11 mouse cellular contexts compared by ENCODE assay signal in the genomic region with DNA sequence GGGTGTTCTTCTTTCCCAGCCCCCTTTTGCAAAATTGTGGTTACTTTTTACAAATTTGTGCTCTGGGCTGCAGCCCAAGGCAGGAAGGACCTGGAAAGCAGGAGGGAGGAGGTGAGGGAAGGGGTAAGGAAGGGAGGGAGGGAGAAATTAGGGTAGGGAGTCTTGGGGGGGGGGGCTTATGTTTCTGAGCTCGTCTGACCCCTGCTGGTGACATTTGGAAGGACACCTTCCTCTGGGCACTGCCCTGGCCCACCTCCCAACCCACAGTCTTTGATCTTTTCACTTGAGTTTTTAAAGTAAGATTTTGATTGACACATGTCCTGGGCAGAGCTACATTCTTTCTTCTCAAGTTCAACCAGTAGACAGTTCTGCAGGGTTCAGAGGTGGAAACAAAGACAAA. TPM values are rescaled to one million over a fixed set of nuclear protein-coding genes. Genes with fewer than 3 reads are reported as not detected.
A peak's percentile ranks its signal among the peaks of the same experiment; 100 is the strongest.
DNase-seq lines count a peak whose midpoint lies in the region; ATAC-seq and TF ChIP-seq lines count a peak whose summit lies in the region.
"Had no signal": no experiment of that assay in that cellular context is flagged by ENCODE, and none has a peak within 500 bp of the region (broad histone marks: within the 10 kb centered on the region; RNA-seq: fewer than 3 reads in every experiment).

No protein-coding gene starts in this region.

- no peak for TF ChIP-seq POLR2A in MEL (IDR thresholded peaks at IDR 0.05; ENCODE audit: control insufficient read depth in 1 of 2, insufficient read depth in 1 of 2, low read depth in 1 of 2, low read length in 2 of 2, poor library complexity in 1 of 2)

- no peaks in the 10 kb centered on the region for H3K9me3 ChIP-seq in lung, postnatal 0 days (ENCODE audit: low read length)
- no peaks in the 10 kb centered on the region; the same call in 1 of the 2 replicates for H3K9me3 ChIP-seq in MEL (replicated peaks; ENCODE audit: insufficient read depth, low read length)

- no peak overlapping the region for H3K27ac ChIP-seq in lung, postnatal 0 days (ENCODE audit: low read length)
- no peak overlapping the region for H3K27ac ChIP-seq in MEL (ENCODE audit: control insufficient read depth, low read depth, low read length)

- peak; percentile 56 for TF ChIP-seq CTCF in lung, postnatal 0 days (IDR thresholded peaks at IDR 0.05)
- TF ChIP-seq CTCF in MEL (IDR thresholded peaks at IDR 0.05 in 2 of 3, conservative IDR thresholded peaks at IDR 0.05 in 1 of 3; ENCODE audit: control insufficient read depth in 1 of 3, insufficient read depth in 1 of 3, low read depth in 2 of 3, low read length in 3 of 3, poor library complexity in 1 of 3, severe bottlenecking in 1 of 3) = peak; percentile 24 to 47 (median 31); a peak in 4 of 6 replicates

- H3K4me2 ChIP-seq in lung, postnatal 0 days (replicated peaks; ENCODE audit: low read depth, low read length) = no peak overlapping the region

- ATAC-seq in lung, postnatal 0 days = no peak

- H3K27me3 ChIP-seq in lung, postnatal 0 days (replicated peaks; ENCODE audit: insufficient read depth, low read length) = no peaks in the 10 kb centered on the region
- H3K27me3 ChIP-seq in MEL (ENCODE audit: control insufficient read depth in 1 of 2, insufficient read depth in 2 of 2, low read length in 2 of 2) = no peaks in the 10 kb centered on the region

- no peak for TF ChIP-seq EP300 in lung, postnatal 0 days (IDR thresholded peaks at IDR 0.05)
- TF ChIP-seq EP300 in MEL (IDR thresholded peaks at IDR 0.05; ENCODE audit: low read depth in 1 of 2, low read length in 2 of 2) = no peak

- H3K4me3 ChIP-seq in lung, postnatal 0 days (ENCODE audit: low read depth, low read length) = no peak overlapping the region
- H3K4me3 ChIP-seq in MEL (ENCODE audit: control insufficient read depth in 1 of 2, insufficient read depth in 1 of 2, low read depth in 2 of 2, low read length in 2 of 2) = no peak overlapping the region
- H3K4me3 ChIP-seq: erythroblast, embryonic 14.5 days had no signal

- H3K36me3 ChIP-seq in lung, postnatal 0 days (ENCODE audit: insufficient read depth, low read length) = no peaks in the 10 kb centered on the region
- H3K36me3 ChIP-seq in MEL (ENCODE audit: control insufficient read depth in 1 of 2, insufficient read depth in 2 of 2, low read length in 2 of 2) = peaks cover 8 to 17% of the 10 kb centered on the region in 2 experiments

- no peaks in the 10 kb centered on the region for H3K79me2 ChIP-seq in MEL (ENCODE audit: control insufficient read depth, insufficient read depth, low read length, poor library complexity)

- DNase-seq in heart, adult 11 months = peak; percentile 49
- DNase-seq in heart, postnatal 4 days = no peak
- no peak for DNase-seq in lung, postnatal 0 days (ENCODE audit: low spot score)
- no peak for DNase-seq in lung, postnatal 25 days (ENCODE audit: low spot score)
- DNase-seq in MEL (ENCODE audit: low read depth, low spot score) = no peak
- DNase-seq in thymus, postnatal 0 days (ENCODE audit: low spot score) = peak; percentile 46
- DNase-seq in ovary, adult 18-20 months (ENCODE audit: low spot score) = no peak
- no peak for DNase-seq in gastrocnemius, adult 8-10 months (ENCODE audit: low spot score in 2 of 2)
- DNase-seq: heart, adult 18-20 months had no signal

- 0% methylated on average over 1 of the region's 1 CpGs for WGBS in lung, postnatal 0 days

- TF ChIP-seq RAD21 in MEL (IDR thresholded peaks at IDR 0.05; ENCODE audit: low read depth, low read length) = no peak

- H3K4me1 ChIP-seq in lung, postnatal 0 days (ENCODE audit: insufficient read depth, low read depth, low read length) = no peaks in the 10 kb centered on the region
- peaks cover 13 to 21% of the 10 kb centered on the region in 2 experiments for H3K4me1 ChIP-seq in MEL (ENCODE audit: control insufficient read depth in 1 of 2, insufficient read depth in 2 of 2, low read length in 2 of 2)

- no peak overlapping the region for H3K9ac ChIP-seq in lung, postnatal 0 days (replicated peaks; ENCODE audit: low read depth)
- no peak overlapping the region for H3K9ac ChIP-seq in MEL (ENCODE audit: control insufficient read depth, low read depth, low read length, poor library complexity, severe bottlenecking)

TF ChIP-seq in MEL, 35 proteins besides CTCF, POLR2A, EP300 and RAD21:
- peak; percentile 29; the same call in 1 of the 2 replicates for TF ChIP-seq SMC3 (IDR thresholded peaks at IDR 0.05; ENCODE audit: low read depth, low read length)
- TF ChIP-seq TCF12 (IDR thresholded peaks at IDR 0.05; ENCODE audit: low read depth, low read length) = no peak

RNA-seq across cellular contexts. Expression of a gene that starts 34.4 kb away (rescaled TPM):
- 1 to 10 TPM; 1.7 to 2.4 TPM for total RNA-seq in heart, postnatal 4 days (2021)
- 21.4 and 25.2 TPM in 2 replicates for polyA plus RNA-seq in lung, postnatal 0 days (2015; fragmentation: Nextera tagmentation; extraction: Ambion mirVana)
- total RNA-seq in MEL (2012; rRNA removed) = 1.3 and 2.0 TPM in 2 replicates
- polyA plus RNA-seq in MEL (2012; ENCODE audit: insufficient read depth in 1 of 2, insufficient read length in 2 of 2, low read depth in 1 of 2, low replicate concordance in 2 of 2, missing spikeins in 1 of 2) = 1 to 10 TPM in 1 of 2 experiments, not detected in 1; 3.6 TPM
- 0.90 and 1.2 TPM in 2 replicates for polyA plus RNA-seq in thymus, postnatal 0 days (2015; fragmentation: Nextera tagmentation; extraction: Ambion mirVana)
- total RNA-seq in gastrocnemius, adult 8-10 months (2022) = 1 to 10 TPM; 1.8 to 8.3 (median 4.9) TPM
- polyA plus RNA-seq: erythroblast, embryonic 14.5 days had no signal

RNA-seq across cellular contexts. Expression of a gene that starts 35.1 kb away (rescaled TPM):
- under 1 TPM; 0.12 to 0.23 TPM for total RNA-seq in heart, postnatal 4 days (2021)
- polyA plus RNA-seq in lung, postnatal 0 days (2015; fragmentation: Nextera tagmentation; extraction: Ambion mirVana) = 0.11 and 0.38 TPM in 2 replicates
- total RNA-seq in MEL (2012; rRNA removed) = 24.9 and 30.2 TPM in 2 replicates
- 10 to 100 TPM; 27.6 to 57.4 TPM for polyA plus RNA-seq in MEL (2012; ENCODE audit: insufficient read depth in 1 of 2, insufficient read length in 2 of 2, low read depth in 1 of 2, low replicate concordance in 2 of 2, missing spikeins in 1 of 2)
- polyA plus RNA-seq in thymus, postnatal 0 days (2015; fragmentation: Nextera tagmentation; extraction: Ambion mirVana) = 66.8 and 75.0 TPM in 2 replicates
- not detected for total RNA-seq in gastrocnemius, adult 8-10 months (2022)
- total RNA-seq: left cerebral cortex, postnatal 14 days had no signal

RNA-seq across cellular contexts. Expression of a gene that starts 43.8 kb away (rescaled TPM):
- 10 to 100 TPM; 10.8 to 11.6 TPM for total RNA-seq in heart, postnatal 4 days (2021)
- 25.2 and 33.9 TPM in 2 replicates for polyA plus RNA-seq in lung, postnatal 0 days (2015; fragmentation: Nextera tagmentation; extraction: Ambion mirVana)
- total RNA-seq in MEL (2012; rRNA removed) = 10.3 and 15.0 TPM in 2 replicates
- 10 to 100 TPM in 1 of 2 experiments, not detected in 1; 14.2 TPM for polyA plus RNA-seq in MEL (2012; ENCODE audit: insufficient read depth in 1 of 2, insufficient read length in 2 of 2, low read depth in 1 of 2, low replicate concordance in 2 of 2, missing spikeins in 1 of 2)
- 12.8 and 14.1 TPM in 2 replicates for polyA plus RNA-seq in thymus, postnatal 0 days (2015; fragmentation: Nextera tagmentation; extraction: Ambion mirVana)
- total RNA-seq in gastrocnemius, adult 8-10 months (2022) = 1 to 10 TPM; 2.4 to 4.6 (median 3.0) TPM

RNA-seq across cellular contexts. Expression of a gene that starts 44.0 kb away (rescaled TPM):
- total RNA-seq in heart, postnatal 4 days (2021) = not detected
- polyA plus RNA-seq in lung, postnatal 0 days (2015; fragmentation: Nextera tagmentation; extraction: Ambion mirVana) = not detected in 2 replicates
- 0.08 and 0.13 TPM in 2 replicates for total RNA-seq in MEL (2012; rRNA removed)
- under 1 TPM in 1 of 2 experiments, not detected in 1; 0.11 TPM for polyA plus RNA-seq in MEL (2012; ENCODE audit: insufficient read depth in 1 of 2, insufficient read length in 2 of 2, low read depth in 1 of 2, low replicate concordance in 2 of 2, missing spikeins in 1 of 2)
- polyA plus RNA-seq in thymus, postnatal 0 days (2015; fragmentation: Nextera tagmentation; extraction: Ambion mirVana) = 0.13 and 0.25 TPM in 2 replicates
- total RNA-seq in gastrocnemius, adult 8-10 months (2022) = not detected
- total RNA-seq: heart, adult 18-20 months had no signal
- polyA plus RNA-seq: erythroblast, embryonic 14.5 days had no signal

Comparison
In these comparisons a context has a peak if more than half of its experiments do, and no peak if none do; other contexts are left out.
1. DNase-seq: peak in heart, adult 11 months (single experiment) and thymus, postnatal 0 days (single experiment); none in heart, postnatal 4 days (single experiment), lung, postnatal 0 days (single experiment), lung, postnatal 25 days (single experiment), MEL (single experiment), ovary, adult 18-20 months (single experiment) and gastrocnemius, adult 8-10 months (0 of 2).
2. RNA of a gene that starts 35.1 kb away (total RNA-seq): 24.9 to 30.2 TPM in MEL; 0.12 to 0.23 TPM in heart, postnatal 4 days and not detected in gastrocnemius, adult 8-10 months; every median in the first group is over 10 times any median in the second.